Mouse (Mus musculus): ENCODE measurements around the gene Olfr155.

Gene Olfr155

DNA sequence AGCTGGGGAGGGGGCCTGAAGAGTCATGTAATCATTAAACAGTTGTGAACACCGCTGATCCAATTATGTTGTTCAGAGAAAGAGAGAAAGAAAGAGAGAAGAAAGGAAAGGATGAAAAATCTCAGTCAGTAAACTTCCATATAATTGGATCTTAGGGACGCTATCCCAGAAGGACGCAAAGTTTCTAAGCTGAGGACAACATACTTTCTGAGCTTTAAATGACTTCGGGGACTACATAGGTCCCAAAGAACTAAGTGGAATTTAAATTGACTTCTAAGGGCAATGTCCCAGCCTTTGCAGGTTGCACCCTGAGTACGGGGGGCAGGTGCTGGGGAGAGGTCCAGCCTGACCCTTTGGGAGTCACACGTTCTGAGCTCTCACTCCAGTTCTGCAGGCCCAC lies at the start of gene Olfr155:
Olfr155 (plus strand) TSS at position 301 of the 400 bp plus-strand sequence.
- DNase-seq: no peak

DNA sequence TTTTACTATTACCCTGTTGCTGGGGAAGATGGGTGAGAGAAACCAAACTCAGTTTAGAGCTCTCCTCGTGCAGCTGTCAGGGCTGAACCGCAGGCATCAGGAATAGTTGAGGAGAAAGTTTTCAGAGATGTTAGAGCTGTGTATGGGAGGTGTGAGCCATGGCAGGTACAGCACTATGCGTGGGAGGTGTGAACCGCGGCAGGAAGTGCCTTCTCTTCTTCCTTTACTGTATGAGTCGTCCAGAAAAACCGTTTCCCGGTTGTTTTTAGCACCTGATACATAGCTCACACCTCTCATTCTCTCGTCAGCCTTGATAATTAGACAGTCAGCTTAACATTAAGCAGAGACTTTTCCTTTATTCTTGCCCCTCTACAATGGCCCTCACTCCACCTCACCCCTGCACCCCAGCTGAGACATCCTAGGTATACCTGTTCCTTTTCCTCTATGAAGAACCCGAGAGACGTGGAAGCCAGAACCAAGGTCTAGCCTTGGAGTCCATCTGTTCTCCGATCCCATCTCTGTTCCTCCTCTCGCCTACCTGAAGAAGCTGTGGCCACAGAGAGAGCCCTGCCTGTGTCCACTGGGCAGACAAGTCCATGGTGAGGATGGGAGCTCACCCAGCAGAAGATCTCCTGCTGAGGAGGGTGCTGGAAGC lies 28.3 kb upstream of the Olfr155 start:
- no peak for DNase-seq

DNA sequence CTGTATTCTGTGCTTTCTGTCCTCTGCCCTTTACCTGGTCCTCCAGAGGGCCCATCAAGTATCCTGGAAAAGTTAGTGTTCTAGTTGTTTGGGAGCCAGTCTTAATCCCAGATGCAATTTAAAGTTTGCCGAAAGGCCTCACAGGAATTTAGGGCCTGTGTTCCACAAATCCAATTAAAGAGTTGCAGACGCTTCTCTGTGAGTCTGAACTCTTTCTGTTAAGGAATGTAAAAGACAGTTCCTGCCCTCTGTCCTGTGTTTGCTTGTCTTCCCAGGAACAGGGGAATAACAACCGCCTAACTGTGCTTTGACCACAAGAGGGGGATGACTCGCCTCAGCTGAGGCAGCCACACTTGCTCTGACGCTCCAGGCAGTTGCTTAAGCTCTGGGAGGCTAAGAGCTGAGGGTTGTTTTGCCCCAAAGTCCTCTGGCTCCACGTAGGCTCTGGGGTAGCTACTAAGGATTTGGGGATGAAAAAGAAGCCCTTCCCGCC lies 27.5 kb upstream of the Olfr155 start, which contains the start of gene Olfr156:
Olfr156 (minus strand) TSS at position 51 of the 493 bp plus-strand sequence.
- DNase-seq: peak in 1 of 2 experiments; percentile 9

DNA sequence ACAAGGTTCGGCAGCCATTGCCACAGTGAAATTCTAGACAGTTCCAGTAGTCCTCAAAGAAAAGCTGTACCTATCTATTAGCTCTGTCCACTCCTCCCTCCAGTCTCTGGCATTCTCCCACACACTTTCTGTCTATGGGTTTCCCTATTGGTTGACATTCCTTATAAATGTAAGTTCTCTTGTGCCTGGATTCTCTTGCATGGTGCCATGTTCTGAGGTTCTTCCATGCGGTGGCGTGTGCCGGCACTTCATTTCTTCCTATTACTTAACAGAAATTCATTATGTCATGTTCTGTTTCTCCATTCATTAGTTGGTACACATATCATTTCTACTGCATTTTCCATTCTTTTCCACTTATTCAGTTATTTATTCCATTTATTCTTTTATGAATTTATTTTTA lies 22.6 kb upstream of the Olfr155 start:
- no peak for DNase-seq

DNA sequence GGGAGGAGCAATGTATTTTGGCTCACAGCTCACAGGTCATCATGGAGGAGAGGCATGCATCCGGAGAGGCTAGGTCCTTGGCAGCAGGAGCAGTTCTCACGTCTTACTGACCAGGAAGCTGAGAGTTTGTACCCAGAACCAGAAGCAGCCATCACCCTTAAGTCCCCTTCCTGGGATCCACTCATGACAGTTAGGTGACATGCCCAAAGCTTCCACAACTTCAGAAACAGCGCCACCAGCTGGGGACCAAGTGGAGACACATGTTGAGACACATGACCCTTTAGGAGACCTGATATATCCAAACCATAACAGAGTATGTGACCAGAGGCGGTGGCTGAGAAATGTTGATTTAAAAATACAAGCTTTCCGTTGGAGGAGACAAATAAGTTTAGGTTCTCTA lies 19.3 kb upstream of the Olfr155 start:
- DNase-seq: no peak

DNA sequence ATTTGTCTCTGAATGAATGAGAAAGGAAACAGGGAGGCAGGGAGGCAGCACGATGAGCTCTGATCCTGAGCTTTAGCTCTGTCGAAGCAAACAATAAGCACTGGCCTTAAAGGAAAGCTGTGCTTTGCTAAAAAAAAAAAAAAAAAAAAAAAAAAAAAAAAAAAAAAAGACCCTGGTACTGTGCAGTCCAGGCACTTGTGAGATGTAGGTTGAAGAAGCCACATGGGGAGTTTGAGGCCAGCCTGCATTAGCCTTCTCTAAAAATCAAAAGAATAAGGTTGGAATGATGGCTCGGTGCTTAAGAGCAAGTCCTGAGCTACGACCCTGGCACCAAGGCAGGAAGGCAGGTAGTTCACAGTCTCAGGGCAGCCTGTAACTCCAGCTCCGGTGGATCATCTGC lies 17.6 kb upstream of the Olfr155 start:
- no peak for DNase-seq

DNA sequence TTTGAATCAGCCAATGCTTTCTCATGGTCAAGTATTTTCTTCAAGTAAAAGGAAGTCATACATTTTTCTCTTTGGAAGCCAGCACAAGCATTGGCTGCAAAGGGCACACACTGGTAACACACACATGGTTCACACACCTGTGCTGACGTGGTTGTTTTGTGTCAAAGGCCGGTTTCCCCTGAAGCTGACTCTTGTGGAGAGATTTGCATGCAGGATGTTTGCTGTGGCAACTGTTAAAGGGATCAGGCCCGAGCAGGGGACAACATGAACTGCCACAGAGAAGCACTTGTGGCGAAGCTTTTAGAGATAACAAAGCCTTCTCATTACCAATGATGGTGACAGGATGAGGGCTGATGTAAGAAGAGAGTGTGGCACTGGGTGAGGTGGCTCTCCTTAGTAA lies 16.6 kb upstream of the Olfr155 start:
- no peak for DNase-seq

DNA sequence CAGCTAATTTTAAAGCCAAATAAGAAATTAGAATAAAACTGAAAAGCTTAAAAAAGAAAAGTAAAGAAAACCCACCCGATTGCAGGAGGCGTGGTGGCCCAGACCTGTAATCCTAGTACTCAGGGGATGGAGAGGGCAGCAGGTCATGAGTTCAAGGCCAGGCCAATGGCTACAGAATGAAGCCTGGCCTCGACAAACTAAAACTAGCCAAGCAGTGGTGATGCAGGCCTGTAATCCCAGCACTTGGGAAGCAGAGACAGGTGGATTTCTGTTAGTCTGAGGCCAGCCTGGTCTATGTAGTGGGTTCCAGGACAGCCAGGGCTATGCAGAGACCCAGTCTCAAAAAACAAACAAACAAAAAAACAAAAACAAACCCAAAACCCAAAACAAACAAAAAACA lies 13.0 kb upstream of the Olfr155 start:
- DNase-seq: no peak

DNA sequence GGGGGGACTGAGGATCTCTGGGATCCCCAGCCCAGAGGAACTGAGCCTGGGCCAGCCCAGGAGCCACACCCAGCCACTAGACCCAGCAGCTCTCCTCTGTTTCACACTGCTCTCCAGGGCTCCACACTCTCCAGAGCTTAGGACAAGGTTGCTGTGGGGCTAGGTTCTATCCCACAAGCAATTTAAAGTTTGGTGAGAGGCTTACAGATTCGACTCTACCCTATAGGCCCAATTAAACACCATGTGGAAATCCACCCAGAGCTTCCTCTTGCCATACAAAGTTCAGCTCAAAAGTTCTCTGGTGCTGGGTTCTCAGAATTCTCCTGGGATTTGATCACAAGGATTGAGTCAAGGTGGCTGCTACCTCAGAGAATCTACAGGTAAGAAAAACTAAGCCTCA lies 11.3 kb upstream of the Olfr155 start, which contains the start of gene Olfr157:
Olfr157 (minus strand) TSS at position 101 of the 400 bp plus-strand sequence.
- DNase-seq: no peak

DNA sequence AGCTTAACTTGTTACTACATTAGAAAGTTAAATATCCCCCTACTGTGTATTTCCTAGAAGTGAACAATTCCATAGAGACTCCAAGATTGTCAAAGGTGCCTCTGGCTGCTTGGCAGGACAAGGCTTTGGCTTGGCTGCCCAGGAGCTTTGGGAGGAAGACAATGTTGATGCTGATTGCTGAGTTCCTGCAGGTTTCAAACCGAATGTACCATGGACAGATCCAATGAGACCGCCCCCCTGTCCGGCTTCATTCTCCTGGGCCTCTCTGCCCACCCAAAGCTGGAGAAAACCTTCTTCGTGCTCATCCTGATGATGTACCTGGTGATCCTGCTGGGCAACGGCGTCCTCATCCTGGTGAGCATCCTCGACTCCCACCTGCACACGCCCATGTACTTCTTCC lies 2.7 kb downstream of the Olfr155 start:
- no peak for DNase-seq

DNA sequence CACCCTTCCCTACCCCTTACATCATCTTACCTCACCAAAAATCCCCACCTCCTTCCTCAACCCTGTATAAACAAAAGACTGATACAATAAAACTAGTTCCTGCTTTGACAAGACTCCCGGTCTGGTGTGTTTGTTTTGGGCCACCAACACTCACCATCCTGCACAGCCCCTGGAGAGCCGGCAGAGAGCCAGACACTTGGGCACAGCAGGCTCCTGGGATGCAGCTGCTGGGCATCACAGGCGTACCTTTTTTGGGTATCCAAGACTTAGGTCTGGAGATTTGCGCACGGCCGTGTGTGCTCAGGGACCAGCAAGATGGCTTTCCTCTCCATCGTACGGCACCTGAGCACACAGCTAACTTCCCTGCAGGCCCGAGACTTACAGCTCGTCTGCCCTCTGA lies 8.5 kb downstream of the Olfr155 start:
- DNase-seq: no peak

DNA sequence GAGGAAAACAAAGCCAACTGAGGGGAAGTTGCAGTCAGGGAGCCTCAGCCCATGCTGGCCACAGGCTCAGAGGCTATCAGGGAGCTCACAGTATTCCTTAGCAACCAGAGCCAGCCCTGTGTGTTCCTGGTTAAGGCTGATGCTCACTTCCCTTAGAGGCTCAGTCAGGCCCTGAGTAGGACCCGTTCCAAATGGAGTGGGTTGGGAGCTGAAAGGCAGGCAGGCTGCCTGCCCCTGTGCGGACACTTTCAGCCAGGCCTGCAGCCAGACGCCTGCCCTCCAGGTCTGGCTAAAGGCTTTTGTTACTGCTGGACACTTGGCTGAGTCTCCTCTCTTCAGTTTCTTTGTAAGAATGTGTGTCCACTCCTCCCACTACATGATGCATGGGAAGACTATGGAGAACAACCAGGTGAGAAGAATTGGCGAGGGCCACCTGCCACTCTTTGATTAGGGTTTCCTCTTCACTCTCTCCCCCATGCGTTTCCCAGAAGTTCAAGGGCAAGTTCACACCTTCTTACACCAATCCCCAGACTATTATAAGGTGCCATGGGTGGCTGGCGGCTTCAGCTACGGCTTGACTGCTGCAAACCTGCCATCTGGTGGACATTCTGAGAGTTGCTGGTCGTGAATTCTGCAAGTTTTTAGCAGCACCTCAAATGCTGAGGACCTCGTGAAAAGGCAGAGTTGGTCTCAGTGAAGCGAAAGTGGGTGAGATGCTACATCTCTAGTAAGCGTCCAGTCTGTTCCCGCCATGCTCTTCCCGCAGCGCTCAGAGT lies 9.6 kb downstream of the Olfr155 start:
- peak; percentile 59 to 84 for DNase-seq

DNA sequence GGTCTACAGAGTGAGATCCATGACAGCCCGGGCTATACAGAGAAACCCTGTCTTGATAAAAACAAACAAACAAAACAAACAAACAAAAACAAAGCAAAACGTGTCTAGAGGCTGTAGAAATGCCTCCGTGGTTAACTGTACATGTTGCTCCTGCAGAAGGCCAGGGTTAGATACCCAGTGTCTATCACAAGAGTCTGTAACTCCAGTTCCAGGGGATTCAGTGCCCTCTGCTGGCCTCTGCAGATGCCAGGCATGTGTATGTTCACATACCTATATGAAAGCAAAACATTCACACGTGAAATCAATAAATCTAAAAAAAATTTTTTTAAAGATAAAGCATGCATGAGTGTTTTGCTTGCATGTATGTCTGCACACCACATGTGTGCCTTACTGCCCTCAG lies 11.9 kb downstream of the Olfr155 start:
- no peak for DNase-seq

DNA sequence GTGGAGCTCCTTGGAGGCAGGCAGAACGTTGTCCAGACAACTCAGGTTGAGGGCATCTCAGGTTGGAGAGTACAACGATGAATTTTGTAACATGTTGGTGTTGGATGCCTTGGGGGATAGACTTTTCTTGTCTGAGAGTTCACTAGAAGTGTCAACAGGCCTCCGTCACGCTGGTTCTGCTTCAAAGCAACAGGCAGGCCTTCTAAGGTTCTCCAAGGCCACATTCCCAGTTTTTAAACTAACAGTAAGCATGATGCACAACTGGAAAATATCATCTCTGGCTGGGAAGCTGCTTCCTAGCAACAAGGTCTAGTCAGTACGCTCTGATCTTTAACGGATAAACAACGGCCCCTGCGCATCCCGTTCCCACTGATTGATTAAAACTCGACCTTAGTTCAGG lies 18.5 kb downstream of the Olfr155 start:
- DNase-seq: no peak

DNA sequence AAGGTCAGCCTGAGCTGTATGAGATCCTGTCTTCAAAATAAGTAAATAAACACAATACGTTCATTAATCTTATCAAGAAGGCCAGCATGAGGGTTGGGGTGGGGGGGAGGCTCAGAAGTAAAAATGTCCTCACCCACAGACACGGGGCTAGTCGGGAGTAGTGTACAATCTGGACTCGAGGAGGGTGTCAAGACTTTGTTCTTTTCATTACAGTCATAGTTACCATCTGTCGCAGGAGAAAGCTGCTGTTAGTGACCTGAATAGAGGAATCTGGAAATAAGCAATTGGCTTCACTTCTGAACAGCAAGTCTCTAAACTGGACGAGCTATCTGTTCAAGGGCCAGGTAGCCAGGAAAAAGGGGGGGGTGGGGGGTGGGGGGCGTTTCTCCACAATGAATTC lies 23.1 kb downstream of the Olfr155 start:
- no peak for DNase-seq

DNA sequence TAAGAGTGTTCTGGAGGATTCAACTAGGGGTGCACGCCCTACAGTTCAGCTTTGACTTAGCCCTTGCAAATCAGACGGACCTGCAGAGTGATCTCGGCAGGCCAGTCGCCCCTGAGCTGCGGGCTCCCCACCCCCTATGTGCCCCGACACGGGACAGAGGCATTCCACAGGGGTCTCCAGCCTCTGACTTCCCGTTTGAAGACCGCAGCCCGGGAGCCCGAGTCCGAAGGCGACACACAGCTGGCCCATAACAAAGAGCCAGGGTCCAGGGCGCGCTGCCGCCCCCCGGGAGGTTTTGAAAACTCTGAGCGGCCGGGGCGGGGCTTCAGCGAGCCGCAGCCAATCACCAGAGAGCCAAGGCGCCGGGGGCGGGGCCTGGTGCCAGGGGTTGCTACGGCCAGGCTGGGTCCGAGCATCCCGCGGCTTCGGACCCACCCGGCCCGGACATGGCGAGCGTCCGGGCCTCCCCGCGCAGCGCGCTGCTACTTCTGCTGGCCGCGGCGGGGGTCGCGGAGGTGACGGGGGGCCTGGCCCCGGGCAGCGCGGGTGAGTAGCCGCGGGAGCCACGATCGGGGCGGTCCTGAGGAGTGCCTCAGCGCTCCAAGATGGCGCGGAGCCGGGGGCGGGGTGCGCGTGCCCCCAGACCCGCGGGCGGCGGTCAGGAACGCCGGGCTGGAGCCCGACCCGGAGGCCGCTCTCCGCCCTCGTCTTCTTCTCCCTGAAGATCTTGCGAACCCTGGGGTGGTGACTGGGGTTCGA lies 24.0 kb downstream of the Olfr155 start, which contains the start of gene Reck:
Reck (plus strand) TSS at position 371 of the 759 bp plus-strand sequence.
- DNase-seq: peak; percentile 83 to 95

DNA sequence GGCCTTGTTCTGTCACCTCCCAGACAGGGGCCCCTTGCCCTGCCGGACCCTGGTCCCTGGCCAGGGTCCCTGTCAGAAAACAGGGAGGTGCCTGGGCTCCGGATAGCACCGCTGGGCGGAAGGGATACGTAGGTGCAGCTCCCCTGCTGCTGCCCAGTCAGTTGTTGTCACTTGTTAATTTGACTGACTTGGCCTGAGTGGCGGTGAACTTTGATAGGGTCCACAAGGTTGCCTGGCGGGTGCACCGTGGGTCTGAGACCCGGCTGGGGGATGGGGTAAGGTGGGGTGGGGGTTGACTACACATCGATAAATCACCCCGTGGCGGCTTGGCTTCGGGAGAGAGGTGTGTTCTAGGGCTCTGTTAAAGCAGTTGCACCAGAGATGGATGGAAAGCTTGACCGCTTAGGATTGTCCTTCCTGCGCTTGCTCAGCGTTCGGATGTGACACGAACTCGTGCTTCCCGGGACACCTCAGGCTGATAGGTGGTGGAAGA lies 24.6 kb downstream of the Olfr155 start:
- peak; percentile 32 to 56 for DNase-seq

DNA sequence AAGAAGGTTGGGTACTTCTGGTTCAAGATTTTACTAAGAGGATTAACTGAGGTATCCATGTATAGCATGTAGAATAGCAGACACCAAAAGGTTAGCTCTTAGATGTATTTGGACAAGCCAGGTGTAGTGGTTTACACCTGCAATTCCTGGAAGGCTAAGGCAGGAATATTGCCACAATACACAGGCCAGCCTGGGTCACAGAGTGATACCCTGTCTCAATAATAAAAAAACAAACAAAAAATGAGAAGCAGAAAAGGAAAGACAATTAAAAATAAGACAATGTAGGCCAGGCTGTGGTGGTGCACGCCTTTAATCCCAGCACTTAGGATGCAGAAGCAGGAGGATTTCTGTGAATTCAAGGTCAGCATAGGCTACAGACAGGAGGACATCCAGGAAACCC lies 25.9 kb downstream of the Olfr155 start:
- no peak for DNase-seq

DNA sequence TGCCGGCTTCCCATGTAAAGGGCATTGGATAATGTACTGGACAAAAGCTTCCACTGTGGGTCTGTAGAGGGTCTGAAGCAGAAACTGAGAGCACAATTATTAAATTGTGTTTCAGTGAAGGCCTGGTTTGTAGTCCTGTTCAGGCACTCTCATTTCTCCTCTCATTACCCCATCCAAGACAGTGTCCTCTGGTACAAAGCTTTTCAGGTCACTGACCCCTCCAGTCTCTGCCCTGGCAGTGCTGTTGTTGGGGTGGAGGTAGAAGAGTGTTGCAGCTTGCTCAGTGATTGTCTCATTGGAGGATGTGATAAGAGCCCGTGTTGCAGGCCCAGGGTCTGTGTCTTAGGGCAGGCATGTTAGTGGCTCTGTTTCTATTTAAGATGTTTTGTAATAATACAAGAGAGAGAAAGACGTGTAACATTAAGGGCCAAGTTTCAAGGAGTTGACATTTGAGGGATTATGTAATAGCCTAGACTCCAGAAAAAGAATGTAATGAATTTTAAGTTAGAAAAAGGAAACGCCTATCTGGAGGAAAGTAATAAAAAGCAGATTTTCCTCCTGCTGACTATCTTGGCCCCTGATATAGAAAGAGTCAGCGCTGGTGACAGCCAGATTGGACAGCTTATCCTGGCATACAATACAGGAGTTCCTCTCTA lies 26.9 kb downstream of the Olfr155 start:
- peak; percentile 16 to 23 for DNase-seq

DNA sequence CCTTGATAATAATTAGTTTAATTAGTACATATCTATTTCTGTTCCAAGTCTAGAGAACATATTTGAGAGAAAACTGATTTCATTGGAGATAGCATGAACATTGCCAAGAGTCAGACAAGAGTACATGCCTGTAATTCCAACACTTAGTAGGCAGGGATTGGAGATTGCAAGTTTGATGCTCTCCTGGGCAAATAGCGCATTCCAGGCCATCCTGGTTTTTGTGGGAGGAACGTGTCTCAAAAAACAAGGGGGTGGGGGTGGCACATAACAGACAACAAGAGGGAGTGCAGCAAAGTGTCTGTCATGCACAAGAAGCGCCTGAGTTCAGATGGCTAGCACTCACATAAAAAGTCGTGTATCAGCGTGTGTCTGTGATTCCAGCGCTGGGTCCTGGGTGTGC lies 28.2 kb downstream of the Olfr155 start:
- no peak for DNase-seq

DNA sequence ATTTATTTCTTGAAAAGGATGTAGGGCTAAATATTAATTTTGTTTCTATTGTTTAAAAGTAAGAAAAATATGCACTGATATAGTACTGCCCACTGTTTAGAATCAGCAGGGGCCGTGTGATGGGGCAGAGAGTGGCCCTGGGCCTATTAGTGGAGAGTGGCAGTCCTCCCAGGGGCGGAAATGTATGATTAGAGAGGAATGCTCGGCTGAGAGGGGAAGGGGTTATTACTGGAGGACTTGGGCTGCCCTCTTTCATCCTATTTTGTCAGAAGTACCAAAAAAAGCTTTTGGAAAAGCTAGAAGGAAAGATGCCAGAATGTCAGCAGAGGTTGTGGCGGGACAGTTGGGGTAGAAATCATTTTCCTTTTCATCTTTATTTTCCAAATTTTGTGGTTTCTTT lies 32.8 kb downstream of the Olfr155 start:
- no peak for DNase-seq

DNA sequence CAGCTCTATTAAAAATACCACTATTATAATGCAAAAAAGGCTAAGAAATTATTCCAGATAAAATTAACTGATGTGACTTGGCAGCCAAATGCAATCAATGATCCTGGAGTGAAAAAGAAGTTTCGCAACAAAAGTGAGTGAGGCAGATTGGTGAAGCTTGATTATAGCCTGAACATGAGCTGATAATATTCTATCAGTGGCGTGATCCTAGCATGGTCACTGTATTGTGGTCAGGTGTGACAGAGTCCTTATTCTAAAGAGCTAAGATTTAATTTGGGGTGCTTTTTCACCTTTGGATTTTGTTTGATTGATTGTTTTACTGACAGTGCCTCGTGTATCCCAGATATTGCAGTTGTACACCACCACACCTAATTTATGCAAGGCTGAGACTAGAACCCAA lies 39.9 kb downstream of the Olfr155 start:
- DNase-seq: no peak

DNA sequence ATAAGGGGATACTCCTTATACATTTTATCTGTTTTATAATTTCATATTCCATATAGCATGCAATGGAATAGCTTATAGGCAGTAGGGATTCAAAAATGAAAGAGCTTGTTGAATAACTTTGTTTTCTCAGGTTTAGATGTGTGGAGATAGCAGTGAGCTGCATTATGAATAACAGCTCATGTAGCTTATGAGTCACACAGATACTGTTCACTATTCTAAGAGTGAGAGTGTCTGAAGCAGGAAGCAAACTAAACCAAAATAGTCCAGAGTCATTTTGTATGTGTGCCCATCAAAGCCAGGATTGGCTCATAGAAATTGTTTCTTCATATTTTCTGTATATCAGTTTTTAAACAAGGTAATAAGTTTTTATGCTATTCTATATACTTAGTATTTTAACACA lies 45.8 kb downstream of the Olfr155 start:
- no peak for DNase-seq
